Comparison of ENCODE assay signal across 8 mouse cellular contexts in the genomic region with DNA sequence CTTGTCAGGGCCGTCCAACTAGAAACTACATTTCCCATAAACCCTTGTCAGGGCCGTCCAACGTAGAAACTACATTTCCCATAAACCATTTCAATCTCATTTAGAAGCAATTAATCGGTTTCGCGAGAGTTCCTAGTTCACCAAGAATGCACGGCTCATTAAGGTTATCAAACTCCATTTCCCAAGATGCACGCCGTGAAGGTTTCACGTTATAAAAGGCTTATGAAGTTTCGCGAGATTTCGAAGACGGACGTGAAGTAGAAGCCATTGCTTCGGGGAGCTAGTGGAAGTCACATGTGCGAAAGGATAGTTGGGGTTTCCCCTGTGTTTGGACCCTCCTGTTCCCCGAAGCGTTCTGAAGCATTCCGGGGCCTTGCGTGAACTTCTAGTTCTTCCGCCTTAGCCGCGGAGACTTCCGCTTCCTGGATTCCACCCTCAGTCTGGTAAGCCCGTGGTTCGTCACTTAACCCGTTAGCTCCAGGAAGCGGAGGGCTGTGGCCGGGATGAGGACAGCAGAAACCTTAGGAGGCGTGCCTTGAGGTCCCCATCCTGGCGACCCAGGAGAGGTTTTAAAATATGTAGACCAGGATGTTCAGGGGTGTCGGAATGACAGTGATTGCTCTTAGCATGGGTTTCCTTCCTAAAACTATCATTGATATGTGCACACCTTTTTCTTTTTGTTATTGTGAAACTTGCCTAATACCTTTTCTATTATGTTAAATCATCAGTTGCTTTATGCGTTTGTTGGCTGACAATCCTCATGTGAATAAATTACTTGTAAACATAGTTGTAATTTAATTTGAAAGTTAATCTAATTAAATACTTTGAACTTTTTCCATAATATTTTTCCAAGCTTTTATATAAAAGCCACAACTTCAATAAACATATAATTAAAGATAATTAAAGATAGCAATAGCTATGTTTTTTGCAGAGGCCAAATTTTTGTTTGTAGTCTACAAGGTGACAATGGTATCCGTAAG. TPM values are rescaled to one million over a fixed set of nuclear protein-coding genes. Genes with fewer than 3 reads are reported as not detected.
A peak's percentile ranks its signal among the peaks of the same experiment; 100 is the strongest.
DNase-seq lines count a peak whose midpoint lies in the region; ATAC-seq lines count a peak whose summit lies in the region.

Gene Zfp317 (plus strand): TSS at position 260 of the 980 bp plus-strand sequence.

- H3K9ac ChIP-seq in hindbrain, embryonic 14.5 days = peak within 1 kb of the TSS; percentile 67

- peak; percentile 100 for DNase-seq in R1 (ENCODE audit: low read depth, low spot score)
- DNase-seq in cerebellum, postnatal 25 days = peak; percentile 82
- DNase-seq in frontal cortex, postnatal 25 days (ENCODE audit: low spot score in 2 of 2) = peak; percentile 76 to 85
- peak; percentile 98 for DNase-seq in hindbrain, embryonic 14.5 days (ENCODE audit: low spot score)
- DNase-seq in layer of hippocampus, postnatal 36 days = peak; percentile 90 to 91
- DNase-seq in lung, postnatal 36 days = peak; percentile 99
- DNase-seq in retina, postnatal 1 day = peak; percentile 100
- DNase-seq in urinary bladder, adult 18-20 months (ENCODE audit: low spot score in 2 of 2) = peak; percentile 74 to 88

- H3K4me2 ChIP-seq in hindbrain, embryonic 14.5 days (replicated peaks) = peak within 1 kb of the TSS; percentile 48

- 2% methylated on average over 35 of the region's 35 CpGs for WGBS in hindbrain, embryonic 14.5 days

- ATAC-seq in hindbrain, embryonic 14.5 days (ENCODE audit: low FRiP score) = peak; percentile 99

- H3K4me3 ChIP-seq in hindbrain, embryonic 14.5 days (replicated peaks; ENCODE audit: low read length) = peak within 1 kb of the TSS; percentile 50

- H3K4me1 ChIP-seq in hindbrain, embryonic 14.5 days (replicated peaks; ENCODE audit: control insufficient read depth, insufficient read depth, low read length) = no peaks in the 10 kb centered on the region

- peaks cover 15% of the 10 kb centered on the region for H3K36me3 ChIP-seq in hindbrain, embryonic 14.5 days (replicated peaks; ENCODE audit: control insufficient read depth, insufficient read depth)

- no peaks in the 10 kb centered on the region for H3K27me3 ChIP-seq in hindbrain, embryonic 14.5 days (ENCODE audit: control insufficient read depth, insufficient read depth, low read length)

- no peaks in the 10 kb centered on the region for H3K9me3 ChIP-seq in hindbrain, embryonic 14.5 days (ENCODE audit: control insufficient read depth, low read length)

- H3K27ac ChIP-seq in hindbrain, embryonic 14.5 days = peak within 1 kb of the TSS; percentile 82

RNA-seq across cellular contexts. Expression of gene Zfp317, which starts in this region (rescaled TPM):
- 34.3 and 34.8 TPM in 2 replicates for polyA plus RNA-seq in hindbrain, embryonic 14.5 days (2014; fragmentation: Nextera tagmentation; extraction: Ambion mirVana)
- total RNA-seq in layer of hippocampus, postnatal 36 days (2021) = 10 to 100 TPM; 20.2 to 21.2 TPM

Comparison
In these comparisons a context has a peak if more than half of its experiments do, and no peak if none do; other contexts are left out.
1. Peak in every context shown above with its lines: DNase-seq, ATAC-seq, H3K4me3 ChIP-seq and H3K27ac ChIP-seq.